ENCODE assay signal across 8 mouse cellular contexts in the genomic region with DNA sequence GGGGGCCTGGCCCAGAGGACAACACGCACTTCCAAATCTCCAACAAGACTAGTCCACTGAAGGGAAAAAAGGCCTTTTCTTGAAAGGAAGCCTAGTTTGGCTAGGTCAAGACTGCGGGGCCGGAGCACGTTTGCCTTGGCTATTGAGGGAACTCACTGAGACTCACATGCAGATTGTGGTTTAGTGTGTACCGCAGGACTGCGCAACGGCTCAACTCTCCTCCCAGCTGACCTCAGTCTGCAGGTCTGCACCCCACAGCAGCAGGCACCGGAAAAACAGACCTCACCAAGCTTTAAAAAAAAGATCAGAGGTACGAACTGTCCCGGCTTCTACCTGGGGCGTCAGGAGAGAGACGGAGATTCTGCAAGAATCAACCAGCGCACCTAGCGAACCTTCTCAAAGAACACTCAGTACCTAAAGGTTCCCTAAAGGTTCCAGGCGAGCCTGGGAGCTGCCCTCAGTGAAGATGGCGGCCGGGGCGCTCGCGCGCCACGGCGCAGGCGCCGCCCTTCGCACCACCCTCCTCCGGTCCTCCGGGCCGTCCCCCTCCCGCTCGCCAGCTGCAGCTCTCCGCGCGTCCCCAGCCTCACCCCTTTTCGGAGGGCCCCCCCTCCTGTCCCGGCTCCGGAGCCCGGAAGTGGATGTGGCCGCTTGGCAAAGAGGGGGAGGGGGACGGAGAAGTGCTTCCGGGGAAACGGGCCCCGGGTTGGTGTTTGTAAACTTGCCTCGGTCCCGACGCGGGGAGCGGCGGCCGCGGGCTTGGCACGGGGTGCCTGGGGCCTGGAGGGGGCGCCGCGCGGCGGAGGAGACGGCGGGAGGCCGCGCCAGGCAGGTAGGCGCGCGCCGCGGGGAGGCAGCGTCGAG. TPM values are rescaled to one million over a fixed set of nuclear protein-coding genes. Genes with fewer than 3 reads are reported as not detected.
DNase-seq lines count a peak whose midpoint lies in the region; ATAC-seq and TF ChIP-seq lines count a peak whose summit lies in the region.

A gene (plus strand): TSS at position 279 of the 864 bp plus-strand sequence.

- WGBS in heart, embryonic 12.5 days: under 1% methylated on average over 68 of the region's 68 CpGs
- WGBS in kidney, postnatal 0 days: under 1% methylated on average over 49 of the region's 68 CpGs
- 1% methylated on average over 57 of the region's 68 CpGs for WGBS in liver, embryonic 11.5 days
- under 1% methylated on average over 57 of the region's 68 CpGs for WGBS in stomach, embryonic 14.5 days

- ATAC-seq in heart, embryonic 12.5 days (ENCODE audit: insufficient number of reproducible peaks, low FRiP score): peak; percentile 96
- ATAC-seq in kidney, postnatal 0 days (replicated peaks; ENCODE audit: low FRiP score, low read depth): peak; percentile 95
- peak; percentile 97 for ATAC-seq in liver, embryonic 11.5 days (replicated peaks; ENCODE audit: low FRiP score)
- ATAC-seq in stomach, embryonic 14.5 days (ENCODE audit: insufficient number of reproducible peaks, insufficient read depth, low FRiP score, low read depth): peak; percentile 96

- peaks cover 31% of the 10 kb centered on the region for H3K79me3 ChIP-seq in C2C12 (ENCODE audit: low read depth)

- peak; percentile 15 for TF ChIP-seq CTCF in C2C12 (IDR thresholded peaks at IDR 0.05; ENCODE audit: control insufficient read depth, insufficient read depth, insufficient read length)
- TF ChIP-seq CTCF in brain, embryonic 14.5 days (IDR thresholded peaks at IDR 0.05; ENCODE audit: borderline replicate concordance, extremely low read depth, insufficient read depth, insufficient read length): no peak
- TF ChIP-seq CTCF in kidney, postnatal 0 days (IDR thresholded peaks at IDR 0.05; ENCODE audit: low read depth): no peak; the same call in 1 of the 2 replicates

- peak within 1 kb of the TSS; percentile 99 for H3K27ac ChIP-seq in heart, embryonic 12.5 days (ENCODE audit: poor library complexity, severe bottlenecking)
- H3K27ac ChIP-seq in kidney, postnatal 0 days: peak within 1 kb of the TSS; percentile 100
- peak within 1 kb of the TSS; percentile 99 for H3K27ac ChIP-seq in liver, embryonic 11.5 days (ENCODE audit: low read depth, low read length)
- H3K27ac ChIP-seq in stomach, embryonic 14.5 days (ENCODE audit: low read length): peak within 1 kb of the TSS; percentile 99

- peaks cover 37% of the 10 kb centered on the region for H3K36me3 ChIP-seq in C2C12 (ENCODE audit: control insufficient read depth, insufficient read depth)
- H3K36me3 ChIP-seq in erythroblast, embryonic 14.5 days (ENCODE audit: control insufficient read depth): peaks cover 36% of the 10 kb centered on the region
- peaks cover 33% of the 10 kb centered on the region for H3K36me3 ChIP-seq in heart, embryonic 12.5 days
- H3K36me3 ChIP-seq in kidney, postnatal 0 days (ENCODE audit: insufficient read depth, low read length): peaks cover 11% of the 10 kb centered on the region; the same call in 1 of the 2 replicates
- H3K36me3 ChIP-seq in liver, embryonic 11.5 days (ENCODE audit: control insufficient read depth, insufficient read depth, low read length): peaks cover 8% of the 10 kb centered on the region; the same call in 1 of the 2 replicates
- H3K36me3 ChIP-seq in stomach, embryonic 14.5 days (ENCODE audit: control insufficient read depth, insufficient read depth, low read length): peaks cover 24% of the 10 kb centered on the region

- H3K4me3 ChIP-seq in C2C12 (ENCODE audit: insufficient read depth, poor library complexity, severe bottlenecking): peak within 1 kb of the TSS; percentile 75
- H3K4me3 ChIP-seq in erythroblast, embryonic 14.5 days (replicated peaks): peak within 1 kb of the TSS; percentile 90
- peak within 1 kb of the TSS; percentile 84 for H3K4me3 ChIP-seq in heart, embryonic 12.5 days
- peak within 1 kb of the TSS; percentile 90 for H3K4me3 ChIP-seq in kidney, postnatal 0 days (replicated peaks; ENCODE audit: low read depth, low read length)
- peak within 1 kb of the TSS; percentile 92 for H3K4me3 ChIP-seq in liver, embryonic 11.5 days (ENCODE audit: low read depth, low read length)
- H3K4me3 ChIP-seq in stomach, embryonic 14.5 days (ENCODE audit: low read depth, low read length): peak within 1 kb of the TSS; percentile 67

- H3K9ac ChIP-seq in heart, embryonic 12.5 days: peak within 1 kb of the TSS; percentile 92
- H3K9ac ChIP-seq in kidney, postnatal 0 days (ENCODE audit: low read depth, low read length): peak within 1 kb of the TSS; percentile 99
- peak within 1 kb of the TSS; percentile 98 for H3K9ac ChIP-seq in liver, embryonic 11.5 days (ENCODE audit: low read depth, low read length)
- H3K9ac ChIP-seq in stomach, embryonic 14.5 days (replicated peaks; ENCODE audit: low read depth, low read length): peak within 1 kb of the TSS; percentile 89

- peak within 1 kb of the TSS; percentile 84 for H3ac ChIP-seq in C2C12 (ENCODE audit: control insufficient read depth, insufficient read length, low read depth)

- H3K4me1 ChIP-seq in erythroblast, embryonic 14.5 days (ENCODE audit: control insufficient read depth): peaks cover 38% of the 10 kb centered on the region
- H3K4me1 ChIP-seq in heart, embryonic 12.5 days (replicated peaks): peaks cover 29% of the 10 kb centered on the region
- peaks cover 33% of the 10 kb centered on the region for H3K4me1 ChIP-seq in kidney, postnatal 0 days (replicated peaks; ENCODE audit: insufficient read depth, low read length)
- peaks cover 35% of the 10 kb centered on the region for H3K4me1 ChIP-seq in liver, embryonic 11.5 days (replicated peaks; ENCODE audit: control insufficient read depth, insufficient read depth, low read length)
- peaks cover 27% of the 10 kb centered on the region for H3K4me1 ChIP-seq in stomach, embryonic 14.5 days (ENCODE audit: control insufficient read depth, insufficient read depth, low read length)

- peak; percentile 46 for TF ChIP-seq POLR2A in brain, embryonic 14.5 days (IDR thresholded peaks at IDR 0.05; ENCODE audit: borderline replicate concordance, extremely low read depth, insufficient read depth, insufficient read length, poor library complexity, severe bottlenecking)

- peak; percentile 99 for DNase-seq in brain, embryonic 14.5 days (ENCODE audit: low read depth)
- peak; percentile 99 for DNase-seq in kidney, postnatal 0 days (ENCODE audit: low spot score)
- peak; percentile 95 for DNase-seq in liver, embryonic 11.5 days (ENCODE audit: low spot score)
- DNase-seq in naive thymus-derived CD4-positive, alpha-beta T cell, adult 2 months (ENCODE audit: low read depth): peak; percentile 96

- peak within 1 kb of the TSS; percentile 88 for H3K4me2 ChIP-seq in heart, embryonic 12.5 days
- H3K4me2 ChIP-seq in kidney, postnatal 0 days (ENCODE audit: low read length): peak within 1 kb of the TSS; percentile 70
- H3K4me2 ChIP-seq in liver, embryonic 11.5 days: peak within 1 kb of the TSS; percentile 75
- peak within 1 kb of the TSS; percentile 53 for H3K4me2 ChIP-seq in stomach, embryonic 14.5 days (replicated peaks; ENCODE audit: low read depth, low read length)

- H3K9me3 ChIP-seq in erythroblast, embryonic 14.5 days (ENCODE audit: control insufficient read depth, low read length): no peaks in the 10 kb centered on the region
- H3K9me3 ChIP-seq in heart, embryonic 12.5 days (replicated peaks): no peaks in the 10 kb centered on the region
- no peaks in the 10 kb centered on the region for H3K9me3 ChIP-seq in kidney, postnatal 0 days (replicated peaks; ENCODE audit: low read length)
- H3K9me3 ChIP-seq in liver, embryonic 11.5 days (ENCODE audit: control insufficient read depth, low read length): no peaks in the 10 kb centered on the region
- no peaks in the 10 kb centered on the region for H3K9me3 ChIP-seq in stomach, embryonic 14.5 days (ENCODE audit: control insufficient read depth, low read depth, low read length)

- no peaks in the 10 kb centered on the region for H3K27me3 ChIP-seq in C2C12 (ENCODE audit: control insufficient read depth, insufficient read depth, insufficient read length)
- H3K27me3 ChIP-seq in erythroblast, embryonic 14.5 days (ENCODE audit: control insufficient read depth): no peaks in the 10 kb centered on the region
- no peaks in the 10 kb centered on the region for H3K27me3 ChIP-seq in heart, embryonic 12.5 days (replicated peaks)
- H3K27me3 ChIP-seq in kidney, postnatal 0 days (ENCODE audit: insufficient read depth, low read length): no peaks in the 10 kb centered on the region
- H3K27me3 ChIP-seq in liver, embryonic 11.5 days (replicated peaks; ENCODE audit: control insufficient read depth, insufficient read depth, low read length): no peaks in the 10 kb centered on the region
- no peaks in the 10 kb centered on the region for H3K27me3 ChIP-seq in stomach, embryonic 14.5 days (ENCODE audit: control insufficient read depth, insufficient read depth, low read length)

- H3K79me2 ChIP-seq in C2C12 (ENCODE audit: control insufficient read depth, insufficient read depth): peaks cover 43% of the 10 kb centered on the region

TF ChIP-seq in C2C12, 6 proteins besides CTCF, POLR2A, EP300 and RAD21:
- no peak for TF ChIP-seq USF1 (IDR thresholded peaks at IDR 0.05; ENCODE audit: low read depth)
- peak; percentile 88 for TF ChIP-seq CEBPB (IDR thresholded peaks at IDR 0.05; ENCODE audit: low read depth)
- peak; percentile 52 for TF ChIP-seq MAX (IDR thresholded peaks at IDR 0.05)

RNA-seq across cellular contexts. Expression of the gene that starts here (rescaled TPM):
- polyA plus RNA-seq in C2C12 (2012; fragmentation: generic; extraction: Trizol): 45.8 TPM
- polyA plus RNA-seq in brain, embryonic 14.5 days (2012; rRNA removed): 91.1 and 96.5 TPM in 2 replicates
- 0.44 and 0.77 TPM in 2 replicates for polyA plus RNA-seq in erythroblast, embryonic 14.5 days (2012)
- polyA plus RNA-seq in heart, embryonic 12.5 days (2016; fragmentation: Nextera tagmentation; extraction: Ambion mirVana): 47.3 and 48.6 TPM in 2 replicates
- 45.4 and 49.0 TPM in 2 replicates for polyA plus RNA-seq in kidney, postnatal 0 days (2015; fragmentation: Nextera tagmentation; extraction: Ambion mirVana)
- polyA plus RNA-seq in liver, embryonic 11.5 days (2014; fragmentation: Nextera tagmentation; extraction: Ambion mirVana): 38.1 and 38.3 TPM in 2 replicates
- polyA plus RNA-seq in stomach, embryonic 14.5 days (2014; fragmentation: Nextera tagmentation; extraction: Ambion mirVana): 52.0 and 54.0 TPM in 2 replicates

Comparison
In these comparisons a context has a peak if more than half of its experiments do, and no peak if none do; other contexts are left out.
1. Peak in every context shown above with its lines: DNase-seq, ATAC-seq, H3K4me3 ChIP-seq and H3K27ac ChIP-seq.
2. RNA of the gene that starts here (polyA plus RNA-seq): 91.1 to 96.5 TPM in brain, embryonic 14.5 days, 52.0 to 54.0 TPM in stomach, embryonic 14.5 days, 47.3 to 48.6 TPM in heart, embryonic 12.5 days, 45.8 TPM in C2C12 (single experiment), 45.4 to 49.0 TPM in kidney, postnatal 0 days and 38.1 to 38.3 TPM in liver, embryonic 11.5 days; 0.44 to 0.77 TPM in erythroblast, embryonic 14.5 days; every median in the first group is over 10 times any median in the second.